Comparison of ENCODE assay signal across 11 mouse cellular contexts in the genomic region with DNA sequence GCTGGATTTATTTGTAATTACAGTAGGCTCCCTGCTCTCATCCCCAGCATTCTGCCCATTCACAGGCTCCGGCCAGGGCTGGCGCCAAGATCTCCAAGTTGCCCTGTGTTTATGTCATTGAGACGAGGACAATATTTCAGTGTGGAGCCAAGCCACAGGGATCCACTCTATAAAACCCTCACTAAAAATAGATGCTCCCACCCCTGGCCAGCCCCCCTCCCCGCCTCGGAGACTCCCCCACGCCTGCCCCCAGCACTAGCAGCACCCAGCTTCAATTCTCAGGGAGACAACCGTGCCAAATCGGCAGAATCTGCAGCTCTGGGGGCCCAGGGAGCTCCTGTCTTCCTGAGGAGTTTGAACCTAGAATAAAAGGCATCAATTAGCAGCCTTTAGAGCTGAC. TPM values are rescaled to one million over a fixed set of nuclear protein-coding genes. Genes with fewer than 3 reads are reported as not detected.
DNase-seq lines count a peak whose midpoint lies in the region; ATAC-seq lines count a peak whose summit lies in the region.
"Had no signal": no experiment of that assay in that cellular context is flagged by ENCODE, and none has a peak within 500 bp of the region (broad histone marks: within the 10 kb centered on the region; RNA-seq: fewer than 3 reads in every experiment).

No protein-coding gene starts in this region.

- H3K36me3 ChIP-seq in kidney, embryonic 15.5 days: no peaks in the 10 kb centered on the region
- H3K36me3 ChIP-seq in embryonic facial prominence, embryonic 14.5 days (ENCODE audit: control insufficient read depth, insufficient read depth, low read length): no peaks in the 10 kb centered on the region
- H3K36me3 ChIP-seq in forebrain, embryonic 16.5 days (ENCODE audit: control insufficient read depth, insufficient read depth): no peaks in the 10 kb centered on the region
- H3K36me3 ChIP-seq in midbrain, embryonic 15.5 days (replicated peaks): no peaks in the 10 kb centered on the region
- H3K36me3 ChIP-seq: limb, embryonic 15.5 days had no signal

- no peaks in the 10 kb centered on the region for H3K9me3 ChIP-seq in kidney, embryonic 15.5 days (replicated peaks)
- no peaks in the 10 kb centered on the region for H3K9me3 ChIP-seq in embryonic facial prominence, embryonic 14.5 days (ENCODE audit: control insufficient read depth, low read length)
- no peaks in the 10 kb centered on the region for H3K9me3 ChIP-seq in forebrain, embryonic 16.5 days (ENCODE audit: control insufficient read depth, low read length)
- H3K9me3 ChIP-seq in midbrain, embryonic 15.5 days: no peaks in the 10 kb centered on the region
- H3K9me3 ChIP-seq: limb, embryonic 15.5 days had no signal

- H3K9ac ChIP-seq in kidney, embryonic 15.5 days: no peak overlapping the region
- no peak overlapping the region for H3K9ac ChIP-seq in embryonic facial prominence, embryonic 14.5 days (ENCODE audit: low read depth, low read length)
- H3K9ac ChIP-seq in forebrain, embryonic 16.5 days (replicated peaks; ENCODE audit: low read depth, low read length): no peak overlapping the region
- H3K9ac ChIP-seq in midbrain, embryonic 15.5 days: no peak overlapping the region
- H3K9ac ChIP-seq: limb, embryonic 15.5 days had no signal

- ATAC-seq in kidney, embryonic 15.5 days (replicated peaks; ENCODE audit: low FRiP score): no peak
- peak; percentile 44; the same call in 1 of the 2 replicates for ATAC-seq in embryonic facial prominence, embryonic 14.5 days (ENCODE audit: low read depth)
- ATAC-seq in forebrain, embryonic 16.5 days: peak; percentile 66
- ATAC-seq in midbrain, embryonic 15.5 days (replicated peaks): no peak
- no peak for ATAC-seq in monocyte, adult 5-6 weeks (replicated peaks; ENCODE audit: insufficient number of reproducible peaks, low FRiP score, low TSS enrichment, poor library complexity, severe bottlenecking)

- H3K27me3 ChIP-seq in kidney, embryonic 15.5 days: no peaks in the 10 kb centered on the region
- H3K27me3 ChIP-seq in embryonic facial prominence, embryonic 14.5 days (replicated peaks; ENCODE audit: control insufficient read depth, insufficient read depth, low read length): no peaks in the 10 kb centered on the region
- no peaks in the 10 kb centered on the region for H3K27me3 ChIP-seq in forebrain, embryonic 16.5 days (replicated peaks; ENCODE audit: control insufficient read depth, insufficient read depth, low read length)
- H3K27me3 ChIP-seq in midbrain, embryonic 15.5 days (replicated peaks): no peaks in the 10 kb centered on the region
- H3K27me3 ChIP-seq: limb, embryonic 15.5 days had no signal

- no peak overlapping the region for H3K4me3 ChIP-seq in kidney, embryonic 15.5 days (replicated peaks)
- no peak overlapping the region for H3K4me3 ChIP-seq in embryonic facial prominence, embryonic 14.5 days (ENCODE audit: low read depth, low read length)
- no peak overlapping the region for H3K4me3 ChIP-seq in forebrain, embryonic 16.5 days (replicated peaks; ENCODE audit: low read length)
- H3K4me3 ChIP-seq in midbrain, embryonic 15.5 days: no peak overlapping the region
- H3K4me3 ChIP-seq: limb, embryonic 15.5 days had no signal

- DNase-seq in kidney, postnatal 10 days: no peak
- peak; percentile 41 for DNase-seq in embryonic facial prominence, embryonic 14.5 days (ENCODE audit: low spot score)
- DNase-seq in spleen, postnatal 36 days (ENCODE audit: low spot score in 2 of 2): no peak
- DNase-seq: cerebellum, postnatal 36 days; heart, adult 18-20 months had no signal

- H3K27ac ChIP-seq in kidney, embryonic 15.5 days: no peak overlapping the region
- H3K27ac ChIP-seq in embryonic facial prominence, embryonic 14.5 days (replicated peaks; ENCODE audit: low read depth, low read length): no peak overlapping the region
- H3K27ac ChIP-seq in forebrain, embryonic 16.5 days (ENCODE audit: low read length): 0 out of 2 replicates have a peak overlapping the region, but pooled peaks have one; percentile 31
- H3K27ac ChIP-seq in midbrain, embryonic 15.5 days: 0 out of 2 replicates have a peak overlapping the region, but pooled peaks have one; percentile 47
- H3K27ac ChIP-seq: limb, embryonic 15.5 days had no signal

- WGBS in kidney, embryonic 15.5 days: 5% methylated on average over 8 of the region's 8 CpGs
- WGBS in embryonic facial prominence, embryonic 14.5 days: 14% methylated on average over 8 of the region's 8 CpGs
- WGBS in forebrain, embryonic 16.5 days: 3% methylated on average over 8 of the region's 8 CpGs
- 15% methylated on average over 8 of the region's 8 CpGs for WGBS in midbrain, embryonic 15.5 days

- peaks cover 21% of the 10 kb centered on the region for H3K4me1 ChIP-seq in kidney, embryonic 15.5 days
- H3K4me1 ChIP-seq in embryonic facial prominence, embryonic 14.5 days (ENCODE audit: control insufficient read depth, insufficient read depth, low read length): peaks cover 4% of the 10 kb centered on the region; the same call in 1 of the 2 replicates
- peaks cover 18% of the 10 kb centered on the region for H3K4me1 ChIP-seq in forebrain, embryonic 16.5 days (replicated peaks; ENCODE audit: control insufficient read depth, insufficient read depth, low read length)
- H3K4me1 ChIP-seq in midbrain, embryonic 15.5 days: peaks cover 11% of the 10 kb centered on the region

- H3K4me2 ChIP-seq in kidney, embryonic 15.5 days: peak overlapping the region; percentile 34
- H3K4me2 ChIP-seq in embryonic facial prominence, embryonic 14.5 days (ENCODE audit: low read depth, low read length): no peak overlapping the region
- H3K4me2 ChIP-seq in forebrain, embryonic 16.5 days (ENCODE audit: low read length): peak overlapping the region; percentile 12; the same call in 1 of the 2 replicates
- peak overlapping the region; percentile 30 for H3K4me2 ChIP-seq in midbrain, embryonic 15.5 days
- H3K4me2 ChIP-seq: limb, embryonic 15.5 days had no signal

RNA-seq across cellular contexts. Expression of a gene that starts 16.2 kb away (rescaled TPM):
- polyA plus RNA-seq in kidney, embryonic 15.5 days (2015; fragmentation: Nextera tagmentation; extraction: Ambion mirVana): 0.82 and 1.2 TPM in 2 replicates
- 4.2 and 5.1 TPM in 2 replicates for polyA plus RNA-seq in embryonic facial prominence, embryonic 14.5 days (2014; fragmentation: Nextera tagmentation; extraction: Ambion mirVana)
- polyA plus RNA-seq in forebrain, embryonic 16.5 days (2015; fragmentation: Nextera tagmentation; extraction: Ambion mirVana): 1.7 and 2.3 TPM in 2 replicates
- polyA plus RNA-seq in midbrain, embryonic 15.5 days (2015; fragmentation: Nextera tagmentation; extraction: Ambion mirVana): 3.6 and 3.8 TPM in 2 replicates
- not detected in 3 replicates for total RNA-seq in monocyte, adult 5-6 weeks (2017)
- total RNA-seq: megakaryocyte-erythroid progenitor cell, adult 5-6 weeks had no signal

Comparison
In these comparisons a context has a peak if more than half of its experiments do, and no peak if none do; other contexts are left out.
1. ATAC-seq: peak in embryonic facial prominence, embryonic 14.5 days (single experiment) and forebrain, embryonic 16.5 days (single experiment); none in kidney, embryonic 15.5 days (single experiment), midbrain, embryonic 15.5 days (single experiment) and monocyte, adult 5-6 weeks (single experiment).
2. H3K27ac ChIP-seq: peak in forebrain, embryonic 16.5 days (single experiment) and midbrain, embryonic 15.5 days (single experiment); none in kidney, embryonic 15.5 days (single experiment) and embryonic facial prominence, embryonic 14.5 days (single experiment).